Mouse (Mus musculus): ENCODE measurements around the gene Gcfc2.

Gcfc2 gene

DNA sequence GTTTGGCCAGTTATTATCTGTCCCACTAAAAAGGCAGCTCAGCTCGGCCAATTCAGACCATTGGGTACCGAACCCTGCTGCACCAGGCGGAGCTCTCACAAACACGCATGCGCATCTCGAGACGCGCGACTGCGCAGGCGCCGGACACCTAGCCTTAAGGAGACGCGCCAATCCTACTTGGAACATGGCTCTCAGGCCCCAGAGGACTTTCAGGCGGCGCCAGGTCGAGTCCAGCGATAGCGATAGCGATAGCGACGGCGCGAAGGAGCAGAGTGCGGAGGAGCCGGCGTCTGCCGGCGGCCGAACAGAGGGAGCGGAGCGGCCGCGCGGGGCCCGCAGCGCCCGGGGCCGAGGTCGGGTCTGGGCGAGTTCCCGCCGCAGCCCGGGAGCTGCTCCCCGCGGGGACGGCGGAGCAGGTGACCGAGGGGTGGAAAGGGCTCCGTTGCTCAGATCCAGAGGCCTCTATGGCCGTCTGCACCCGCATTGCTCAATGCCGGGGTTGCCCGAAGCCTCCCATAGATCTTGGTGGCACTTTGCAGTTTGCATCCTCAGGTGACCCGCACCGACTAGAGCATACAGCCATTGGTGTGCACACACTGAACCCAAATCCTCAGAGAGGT is at the start of gene Gcfc2:
TSS of gene Gcfc2 (plus strand) at position 147 of the 620 bp plus-strand sequence.
- in situ Hi-C loops (cut with MboI, MseI) = no loop called here

DNA sequence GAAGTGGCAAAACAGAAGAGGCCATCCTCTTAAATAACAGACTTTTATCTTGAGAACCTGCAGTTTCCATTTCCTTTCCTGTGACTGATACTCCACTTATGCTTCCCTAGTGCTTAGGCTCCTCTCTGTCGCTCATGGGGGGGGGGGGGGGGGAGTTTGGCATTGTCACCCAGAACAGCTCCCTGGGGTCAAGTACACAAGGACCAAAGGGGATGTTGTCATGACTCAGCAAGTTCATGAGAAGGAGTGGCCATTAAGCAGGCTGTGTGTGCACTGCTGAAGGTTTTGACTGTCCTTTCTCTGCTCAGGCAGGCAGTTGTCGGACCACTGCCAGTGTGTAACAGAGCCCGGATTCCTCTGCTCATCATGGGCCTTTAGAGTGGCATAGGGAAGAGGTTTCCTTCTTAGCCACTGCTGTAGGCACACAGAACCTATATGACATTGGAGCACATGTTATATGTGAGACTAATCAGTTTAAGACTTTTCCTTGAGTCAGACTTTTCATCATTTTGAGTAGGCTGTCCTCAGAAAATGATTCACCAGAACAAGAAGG is 27.7 kb upstream of the Gcfc2 start:
- in situ Hi-C loops (cut with MboI, MseI) = no loop called here

DNA sequence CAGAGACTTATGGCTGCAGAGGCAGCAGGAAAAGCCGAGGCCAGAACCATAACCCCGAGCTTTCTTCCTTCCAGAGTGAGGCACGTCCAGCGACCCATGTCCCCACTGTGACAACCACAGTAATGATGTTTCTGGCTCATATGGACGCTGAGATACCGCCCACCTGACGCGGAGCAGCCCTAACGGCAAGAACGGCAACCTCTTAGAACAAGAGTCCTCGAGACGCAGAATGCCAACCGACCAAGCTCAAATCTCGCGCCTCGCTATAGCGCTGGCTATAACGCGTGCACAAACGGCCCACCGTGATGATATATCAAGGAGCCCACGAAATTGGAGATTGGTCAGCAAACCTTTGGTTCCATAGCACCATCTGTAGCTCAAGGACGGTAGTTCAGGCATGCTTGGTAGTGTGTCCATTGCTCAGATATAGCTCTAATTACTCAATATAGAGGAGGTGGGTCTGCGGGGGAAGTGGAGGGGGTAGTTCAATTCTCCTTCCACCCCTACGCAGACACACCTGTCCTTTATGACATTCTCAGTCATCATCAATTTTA is 13.1 kb upstream of the Gcfc2 start:
- in situ Hi-C loops (cut with MboI, MseI) = no loop called here

DNA sequence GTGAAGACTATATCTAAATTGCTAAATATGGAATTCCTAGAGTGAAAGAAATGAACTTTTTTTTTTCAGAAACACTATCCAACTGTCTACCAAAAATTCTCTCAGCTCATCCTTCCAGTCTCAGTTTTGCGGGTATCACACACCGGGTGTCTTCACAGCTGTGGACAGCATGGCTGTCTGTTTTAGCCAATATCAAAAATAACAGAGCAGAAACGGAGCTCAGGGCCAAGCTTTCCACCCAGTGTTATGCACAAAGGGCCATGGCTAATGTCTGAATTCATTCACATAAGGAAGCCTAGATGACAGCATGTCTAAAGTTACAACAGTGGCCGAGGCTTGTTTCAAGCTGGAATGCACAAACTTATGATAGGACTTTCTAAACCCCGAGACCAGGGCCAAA is 12.2 kb upstream of the Gcfc2 start:
- in situ Hi-C loops (cut with MboI, MseI) = no loop called here

DNA sequence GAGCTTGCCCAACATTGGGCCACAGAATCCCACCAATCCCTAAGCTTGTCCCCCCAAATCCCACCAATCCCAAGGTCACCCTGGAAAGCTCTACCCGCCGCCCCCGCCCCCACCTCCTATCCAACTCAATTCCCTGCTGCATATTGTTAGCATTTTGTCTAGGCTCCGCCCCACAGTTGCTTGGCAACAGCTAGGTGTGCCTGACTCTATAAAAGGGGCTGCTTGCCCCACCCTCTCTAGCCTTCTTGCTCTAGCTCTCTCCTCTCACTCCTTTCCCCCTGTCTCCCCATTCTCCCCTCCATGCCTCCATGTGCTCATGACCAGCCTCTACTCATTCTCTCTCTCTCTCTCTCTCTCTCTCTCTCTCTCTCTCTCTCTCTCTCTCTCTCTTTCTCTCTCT is 11.8 kb upstream of the Gcfc2 start:
- in situ Hi-C loops (cut with MboI, MseI) = no loop called here

DNA sequence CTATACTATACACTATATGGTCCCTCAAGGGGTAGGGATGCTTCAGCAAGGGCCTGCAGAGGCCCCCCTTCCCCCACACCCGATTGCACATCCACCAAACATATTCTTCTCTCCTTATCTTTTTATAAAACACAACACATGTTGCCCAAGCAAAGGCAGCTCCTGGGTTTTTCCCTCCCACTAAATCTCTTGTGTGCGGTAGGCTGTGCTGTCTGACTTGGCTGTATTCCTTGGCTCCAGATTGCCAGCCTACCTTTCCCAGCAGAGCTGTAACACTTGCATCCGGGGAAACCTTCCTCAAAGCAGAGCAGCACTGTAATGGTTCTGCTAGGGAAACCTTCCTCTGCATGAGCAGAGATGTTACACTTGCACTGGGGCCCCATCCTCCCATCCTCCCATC is 11.3 kb upstream of the Gcfc2 start:
- in situ Hi-C loops (cut with MboI, MseI) = no loop called here

- in situ Hi-C loops (cut with MboI, MseI) = no loop called here
Measured at GRCm38 (mm10) chr6:81924304-81924703, 835 bp downstream of the Gcfc2 start.

GRCm38 (mm10) chr6:81929402-81929801 is 5.9 kb downstream of the Gcfc2 start:
- in situ Hi-C loops (cut with MboI, MseI) = no loop called here

GRCm38 (mm10) chr6:81933281-81933680 is 9.8 kb downstream of the Gcfc2 start:
- in situ Hi-C loops (cut with MboI, MseI) = no loop called here

- in situ Hi-C loops (cut with MboI, MseI) = no loop called here
Measured at GRCm38 (mm10) chr6:81941718-81942117, 18.2 kb downstream of the Gcfc2 start.

DNA sequence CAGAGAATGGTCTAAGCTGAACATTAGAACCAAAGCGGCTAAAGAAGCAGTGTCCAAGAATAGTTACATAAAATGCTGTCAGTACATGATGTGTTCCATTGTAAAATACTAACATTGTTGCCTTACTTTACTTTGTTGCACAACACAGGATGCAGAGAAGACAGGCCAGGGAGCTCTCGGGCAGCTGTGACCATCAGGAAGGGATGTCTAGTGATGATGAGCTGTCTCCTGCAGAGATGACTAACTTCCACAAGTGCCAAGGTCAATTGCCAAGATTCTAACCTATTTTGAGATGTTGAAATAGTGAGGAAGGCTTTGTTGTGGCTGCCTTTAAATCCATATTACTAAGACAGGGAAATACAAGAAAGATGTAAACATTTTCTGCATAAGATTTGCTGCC is 19.8 kb downstream of the Gcfc2 start:
- in situ Hi-C loops (cut with MboI, MseI) = no loop called here

GRCm38 (mm10) chr6:81944432-81944831 is 21.0 kb downstream of the Gcfc2 start:
- in situ Hi-C loops (cut with MboI, MseI) = no loop called here

DNA sequence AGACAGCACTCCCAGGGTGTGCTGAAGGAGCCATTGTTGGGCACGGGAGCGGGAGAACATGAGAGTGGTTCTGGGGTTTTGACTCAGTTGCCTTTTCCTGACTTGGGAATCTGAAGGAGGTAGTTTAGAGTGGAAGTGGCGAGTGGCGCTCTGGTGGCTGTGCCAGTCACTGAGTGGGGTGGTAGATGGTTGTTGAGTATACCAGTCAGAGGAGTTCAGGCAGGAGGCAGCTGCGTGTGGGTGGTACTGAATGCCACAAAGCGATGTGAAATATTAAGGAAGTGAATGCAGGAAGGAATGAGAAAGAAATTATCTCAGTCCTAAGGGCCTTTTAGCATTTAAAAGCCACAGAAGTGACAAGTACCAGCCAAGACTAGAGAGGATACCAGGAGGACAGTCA is 23.4 kb downstream of the Gcfc2 start:
- in situ Hi-C loops (cut with MboI, MseI) = no loop called here

DNA sequence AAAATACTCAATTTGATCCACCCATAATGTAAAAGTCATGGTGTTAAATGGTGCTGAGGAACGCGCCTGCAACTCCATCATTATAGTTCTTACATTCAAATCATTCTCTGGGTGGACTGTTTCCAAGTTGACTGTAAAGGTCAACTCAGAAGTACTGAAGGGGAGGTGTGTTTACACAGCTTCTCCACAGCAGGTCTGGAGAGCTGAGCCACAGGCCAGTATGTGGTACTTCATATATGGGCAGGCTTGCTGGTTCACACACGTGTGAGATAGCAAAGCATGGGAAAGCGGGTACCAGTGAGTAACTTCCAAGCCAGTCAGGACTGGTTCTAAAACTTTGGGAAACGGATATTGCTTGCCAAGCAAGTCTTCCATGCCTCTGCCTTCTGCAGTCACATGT is 31.7 kb downstream of the Gcfc2 start:
- in situ Hi-C loops (cut with MboI, MseI) = no loop called here

- in situ Hi-C loops (cut with MboI, MseI) = no loop called here
Measured at GRCm38 (mm10) chr6:81956399-81956798, 32.9 kb downstream of the Gcfc2 start.

DNA sequence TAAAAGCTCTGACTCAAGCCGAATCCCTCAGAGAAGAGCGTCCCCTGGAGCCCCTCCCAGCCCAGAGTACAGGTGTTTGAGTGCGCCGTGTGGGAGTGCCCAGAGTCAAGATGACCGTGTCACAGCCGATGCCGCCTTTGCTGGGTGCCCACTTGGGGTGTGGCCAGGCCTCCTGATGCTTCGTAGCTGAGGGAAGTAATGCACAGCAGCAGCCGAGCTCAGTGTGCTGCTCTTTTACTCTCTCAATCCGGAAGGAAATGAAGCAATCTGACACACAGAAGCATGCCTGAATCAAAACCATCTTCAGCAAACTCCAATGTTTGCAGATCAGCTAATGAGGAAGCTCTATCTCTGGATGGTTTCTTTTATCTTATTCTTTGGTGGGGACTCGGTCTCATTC is 34.5 kb downstream of the Gcfc2 start:
- in situ Hi-C loops (cut with MboI, MseI) = no loop called here

DNA sequence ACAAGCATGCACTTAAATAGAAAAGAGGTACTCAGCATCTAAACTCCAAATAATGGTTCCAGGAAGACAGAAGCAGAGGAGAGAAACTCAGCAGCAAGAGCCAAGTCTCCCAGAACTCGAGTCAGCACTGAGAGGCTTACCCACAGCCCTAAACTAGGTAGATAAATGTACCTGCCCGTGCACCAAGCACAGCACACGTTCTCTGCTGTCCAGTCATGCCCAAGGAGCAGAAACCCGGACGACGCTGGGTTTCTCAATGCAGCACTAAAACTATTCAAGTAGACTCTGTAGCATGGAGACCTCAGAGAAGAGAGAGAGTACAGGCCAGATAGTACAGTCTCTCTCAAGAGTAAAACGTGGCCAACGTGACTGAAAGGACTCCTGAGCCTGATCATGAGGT is 36.4 kb downstream of the Gcfc2 start:
- in situ Hi-C loops (cut with MboI, MseI) = no loop called here

GRCm38 (mm10) chr6:81960284-81960683 is 36.8 kb downstream of the Gcfc2 start:
- in situ Hi-C loops (cut with MboI, MseI) = no loop called here

GRCm38 (mm10) chr6:81965296-81966067 is 42.0 kb downstream of the Gcfc2 start, which contains the start of gene Mrpl19:
TSS of gene Mrpl19 (minus strand) at chr6:81965958.
- in situ Hi-C loops (cut with MboI, MseI) = loop anchor here (5.0 kb wide), 2 partner anchors 687 to 742 kb away; partner anchors contain the start of gene Pole4

DNA sequence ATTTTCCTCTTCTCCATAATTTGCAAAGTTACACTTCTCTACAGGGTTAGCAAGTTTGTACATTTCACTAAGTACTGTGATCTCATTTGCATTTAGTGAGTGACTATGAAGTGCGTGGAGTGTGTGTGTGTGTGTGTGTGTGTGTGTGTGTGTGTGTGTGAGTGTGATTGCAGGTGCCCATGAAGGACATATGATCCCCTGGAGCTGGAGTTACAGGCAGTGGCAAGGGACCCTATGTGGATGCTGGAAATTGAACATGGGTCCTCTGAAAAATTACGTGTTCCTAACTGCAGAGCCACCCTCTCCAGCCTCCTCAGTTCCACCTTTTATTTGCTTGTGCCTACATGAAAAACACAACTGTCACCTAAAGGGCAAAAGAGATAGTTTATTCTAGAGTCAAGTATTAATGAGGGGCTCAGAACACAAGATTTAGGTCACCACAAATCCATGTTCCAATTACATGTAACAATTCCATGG is 42.6 kb downstream of the Gcfc2 start:
- in situ Hi-C loops (cut with MboI, MseI) = loop anchor here (5.0 kb wide), 2 partner anchors 686 to 741 kb away; partner anchors contain the start of gene Pole4

GRCm38 (mm10) chr6:81971196-81971595 is 47.7 kb downstream of the Gcfc2 start:
- in situ Hi-C loops (cut with MboI, MseI) = no loop called here

GRCm38 (mm10) chr6:81972595-81972994 is 49.1 kb downstream of the Gcfc2 start:
- in situ Hi-C loops (cut with MboI, MseI) = no loop called here

All from regulatory T cell (primary cell).